Mouse (Mus musculus) forebrain, embryonic 16.5 days (tissue): ENCODE results near the gene Hdlbp. TPM values are rescaled to one million over a fixed set of nuclear protein-coding genes. Genes with fewer than 3 reads are reported as not detected.
"Not testable (repeated sequence)": the region's sequence is repeated elsewhere in the genome, so short reads cannot be mapped to it uniquely, and the experiment has no call there.

Source experiments
- ATAC-seq: fragments of 200-750 bp; cut with Nextera tagmentation; 2 replicates; pipeline ENCODE4 v1.8.0; 2017; ENCODE audit warnings: mild to moderate bottlenecking, moderate library complexity
- H3K27ac ChIP-seq: fragments of 300-500 bp; sonication (generic); 2 replicates; pipeline ENCODE4 v1.5.1; 2014; ENCODE audit warnings: low read length, control low read depth
- H3K27me3 ChIP-seq: fragments of 300-500 bp; sonication (generic); replicated peaks from 2 replicates; pipeline ENCODE4 v1.6.1; 2014; ENCODE audit warnings: low read length; ENCODE audit not compliant: control insufficient read depth, insufficient read depth
- H3K36me3 ChIP-seq: fragments of 300-500 bp; sonication (generic); 2 replicates; pipeline ENCODE4 v1.6.1; 2014; ENCODE audit not compliant: control insufficient read depth, insufficient read depth
- H3K4me1 ChIP-seq: fragments of 300-500 bp; sonication (generic); replicated peaks from 2 replicates; pipeline ENCODE4 v1.6.1; 2014; ENCODE audit warnings: low read length; ENCODE audit not compliant: control insufficient read depth, insufficient read depth
- H3K4me2 ChIP-seq: fragments of 300-500 bp; sonication (generic); 2 replicates; pipeline ENCODE4 v1.6.1; 2014; ENCODE audit warnings: mild to moderate bottlenecking, low read length, control low read depth
- H3K4me3 ChIP-seq: fragments of 300-500 bp; sonication (generic); replicated peaks from 2 replicates; pipeline ENCODE4 v1.5.1; 2014; ENCODE audit warnings: mild to moderate bottlenecking, low read length, control low read depth
- H3K9ac ChIP-seq: fragments of 300-500 bp; sonication (generic); replicated peaks from 2 replicates; pipeline ENCODE4 v1.6.1; 2014; ENCODE audit warnings: low read depth, low read length, control low read depth
- H3K9me3 ChIP-seq: fragments of 300-500 bp; sonication (generic); 2 replicates; pipeline ENCODE4 v1.6.1; 2016; ENCODE audit warnings: low read length; ENCODE audit not compliant: control insufficient read depth
- WGBS: fragments of 180-500 bp; shearing (Covaris S2); extraction: QIAGEN DNeasy Blood & Tissue Kit; methylation state at CpG from one replicate; pipeline ENCODE4 v1.1.7; 2014; 5-methylcytosine and 5-hydroxymethylcytosine counted together
- polyA plus RNA-seq: library from polyadenylated mRNA; unstranded; fragments of >200 nt; fragmentation: Nextera tagmentation; extraction: Ambion mirVana; gene quantifications from 2 replicates; pipeline ENCODE4 v1.2.1, GENCODE M21; 2015

The Hdlbp gene
- polyA plus RNA-seq, result 61.6 and 62.8 TPM in 2 replicates

GRCm38 (mm10) chr1:93478586-93479475, at the start of gene Hdlbp:
Gene Hdlbp, minus strand, starts transcription at chr1:93478815.
- no peaks in the 10 kb centered on the region for H3K27me3 ChIP-seq
- peaks cover 8% of the 10 kb centered on the region for H3K4me1 ChIP-seq
- peak within 1 kb of the TSS; percentile 92 for H3K27ac ChIP-seq
- no peaks in the 10 kb centered on the region for H3K9me3 ChIP-seq
- peak within 1 kb of the TSS; percentile 86 for H3K4me3 ChIP-seq
- WGBS, result under 1% methylated on average over 71 of the region's 74 CpGs
- peak; percentile 92 for ATAC-seq
- peak within 1 kb of the TSS; percentile 66 for H3K4me2 ChIP-seq
- no peaks in the 10 kb centered on the region for H3K36me3 ChIP-seq
- H3K9ac ChIP-seq, result peak within 1 kb of the TSS; percentile 88

DNA sequence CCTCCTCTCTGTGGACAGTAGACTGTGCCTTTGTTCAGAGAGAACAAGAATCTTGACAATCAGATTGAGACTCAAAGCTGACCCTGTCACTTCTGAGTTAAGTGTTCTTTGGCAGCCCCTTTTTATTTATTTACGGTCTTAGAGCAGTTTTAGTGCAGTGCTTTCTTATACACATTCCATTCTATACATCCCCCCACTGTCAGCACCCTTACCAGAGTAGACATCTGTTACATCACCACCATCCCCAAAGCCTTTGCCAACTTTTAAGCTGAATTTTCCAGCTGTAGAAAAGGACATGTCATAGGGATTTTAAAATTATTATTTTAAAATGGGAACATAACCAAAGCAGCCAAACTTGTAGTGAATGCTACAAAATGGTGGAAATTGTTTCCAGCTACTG, 43.7 kb upstream of the Hdlbp start:
- no peak for ATAC-seq
- Histone ChIP-seq H3K4me3 (no peak overlapping the region), H3K9me3 (no peaks in the 10 kb centered on the region), H3K9ac (no peak overlapping the region), H3K27me3 (no peaks in the 10 kb centered on the region), H3K4me2 (no peak overlapping the region), H3K27ac (no peak overlapping the region), H3K4me1 (no peaks in the 10 kb centered on the region), H3K36me3 (no peaks in the 10 kb centered on the region)
- 89% methylated on average over 1 of the region's 1 CpGs for WGBS

GRCm38 (mm10) chr1:93521491-93521890, 42.9 kb upstream of the Hdlbp start:
- Histone ChIP-seq H3K27me3 (no peaks in the 10 kb centered on the region), H3K4me2 (no peak overlapping the region), H3K9ac (no peak overlapping the region), H3K36me3 (no peaks in the 10 kb centered on the region), H3K4me1 (no peaks in the 10 kb centered on the region), H3K27ac (no peak overlapping the region), H3K4me3 (no peak overlapping the region), H3K9me3 (no peaks in the 10 kb centered on the region)
- no peak for ATAC-seq
- 95% methylated on average over 2 of the region's 2 CpGs for WGBS

- Histone ChIP-seq H3K4me3 (no peak overlapping the region), H3K36me3 (no peaks in the 10 kb centered on the region; the same call in none of the 2 replicates), H3K4me1 (peaks cover 16% of the 10 kb centered on the region), H3K4me2 (no peak overlapping the region; the same call in 1 of the 2 replicates), H3K27me3 (no peaks in the 10 kb centered on the region), H3K27ac (no peak overlapping the region), H3K9me3 (no peaks in the 10 kb centered on the region), H3K9ac (no peak overlapping the region; the same call in 1 of the 2 replicates)
- no peak for ATAC-seq
- 77% methylated on average over 14 of the region's 14 CpGs for WGBS
Measured at GRCm38 (mm10) chr1:93513221-93513620, 34.6 kb upstream of the Hdlbp start.

DNA sequence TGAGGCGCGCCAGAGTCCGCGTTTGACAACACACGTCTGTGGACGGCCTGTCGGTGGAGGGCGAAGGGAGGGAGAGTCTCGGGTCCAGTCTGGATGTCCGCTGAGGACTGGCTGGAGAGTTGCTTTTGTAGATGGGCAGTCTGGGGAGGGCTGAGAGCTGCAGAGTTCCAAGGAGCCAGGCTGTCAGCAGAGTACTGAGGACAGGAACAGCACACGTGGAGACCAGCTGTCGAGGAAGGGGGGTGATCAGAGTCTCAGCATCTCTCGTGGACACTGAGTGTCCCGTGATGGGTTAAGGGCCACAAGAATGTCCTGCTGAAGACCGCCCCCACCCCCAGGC, 33.7 kb upstream of the Hdlbp start:
- H3K9me3 ChIP-seq, result no peaks in the 10 kb centered on the region
- H3K36me3 ChIP-seq, result peaks cover 2% of the 10 kb centered on the region
- peaks cover 16% of the 10 kb centered on the region for H3K4me1 ChIP-seq
- H3K27me3 ChIP-seq, result no peaks in the 10 kb centered on the region
- H3K9ac ChIP-seq, result peak overlapping the region; percentile 70
- peak; percentile 56 for ATAC-seq
- 1% methylated on average over 15 of the region's 15 CpGs for WGBS
- peak overlapping the region; percentile 73 for H3K4me2 ChIP-seq
- H3K4me3 ChIP-seq, result peak overlapping the region; percentile 64
- H3K27ac ChIP-seq, result no peak overlapping the region; the same call in 1 of the 2 replicates

GRCm38 (mm10) chr1:93511585-93512350, 33.2 kb upstream of the Hdlbp start, which contains the start of gene Farp2:
Gene Farp2, plus strand, starts transcription at chr1:93512079.
- peaks cover 16% of the 10 kb centered on the region for H3K4me1 ChIP-seq
- H3K27ac ChIP-seq, result peak within 1 kb of the TSS; percentile 8; the same call in 1 of the 2 replicates
- 1% methylated on average over 69 of the region's 71 CpGs for WGBS
- H3K4me3 ChIP-seq, result peak within 1 kb of the TSS; percentile 64
- H3K9me3 ChIP-seq, result no peaks in the 10 kb centered on the region
- H3K36me3 ChIP-seq, result peaks cover 2% of the 10 kb centered on the region
- no peaks in the 10 kb centered on the region for H3K27me3 ChIP-seq
- H3K4me2 ChIP-seq, result peak within 1 kb of the TSS; percentile 73
- peak within 1 kb of the TSS; percentile 70 for H3K9ac ChIP-seq
- ATAC-seq, result peak; percentile 98

DNA sequence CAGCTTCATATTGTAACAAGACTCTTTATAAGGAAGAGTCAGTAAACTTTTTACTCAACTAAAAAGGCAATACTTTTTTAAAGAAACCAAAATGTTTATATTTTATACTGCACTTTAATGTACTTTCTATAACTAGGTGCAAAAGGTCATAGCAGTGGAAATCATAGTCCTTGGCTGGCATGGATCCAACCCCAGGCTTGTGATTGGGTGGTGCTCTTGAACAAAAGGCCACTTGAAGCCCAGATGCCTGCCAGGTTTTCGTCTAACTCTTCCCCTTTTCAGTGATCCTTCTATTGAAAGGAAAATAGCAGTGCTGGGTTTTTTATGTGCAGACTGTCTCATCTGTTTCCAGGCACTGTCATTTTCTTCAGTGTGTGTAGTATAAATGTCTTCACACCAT, 30.0 kb upstream of the Hdlbp start:
- not testable (repeated sequence) for H3K4me3 ChIP-seq, H3K9me3 ChIP-seq, H3K27me3 ChIP-seq, ATAC-seq, H3K4me2 ChIP-seq, H3K27ac ChIP-seq, H3K9ac ChIP-seq
- WGBS, result 42% methylated on average over 1 of the region's 1 CpGs
- Histone ChIP-seq H3K4me1 (peaks cover 16% of the 10 kb centered on the region), H3K36me3 (peaks cover 12% of the 10 kb centered on the region)

- 58% methylated on average over 10 of the region's 10 CpGs for WGBS
- Histone ChIP-seq H3K27ac (no peak overlapping the region), H3K4me3 (no peak overlapping the region), H3K36me3 (peaks cover 17% of the 10 kb centered on the region), H3K9me3 (no peaks in the 10 kb centered on the region), H3K4me1 (peaks cover 5% of the 10 kb centered on the region), H3K27me3 (no peaks in the 10 kb centered on the region), H3K9ac (no peak overlapping the region), H3K4me2 (no peak overlapping the region)
- no peak for ATAC-seq
Measured at GRCm38 (mm10) chr1:93506944-93507676, 28.5 kb upstream of the Hdlbp start.

DNA sequence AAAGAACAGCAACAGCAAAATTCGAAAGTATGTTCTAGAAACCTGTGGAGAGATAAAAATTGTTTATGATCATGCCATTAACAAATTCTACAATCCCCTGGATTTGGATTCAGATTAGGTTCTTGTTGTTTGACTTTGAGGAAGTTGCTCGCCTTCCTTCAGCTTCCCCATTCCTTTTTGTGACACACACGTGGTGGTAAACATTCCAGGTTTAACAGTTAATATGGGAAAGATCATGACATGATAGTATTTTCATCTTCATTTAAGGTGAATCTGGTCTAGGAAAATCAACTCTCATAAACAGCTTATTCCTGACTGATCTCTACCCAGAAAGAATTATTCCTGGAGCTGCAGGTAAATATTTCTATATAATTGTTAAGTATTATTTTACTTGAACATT, 16.7 kb upstream of the Hdlbp start:
- no peak for ATAC-seq
- Histone ChIP-seq H3K4me2 (no peak overlapping the region), H3K27me3 (no peaks in the 10 kb centered on the region), H3K9ac (no peak overlapping the region), H3K27ac (no peak overlapping the region), H3K36me3 (peaks cover 16% of the 10 kb centered on the region), H3K4me1 (no peaks in the 10 kb centered on the region), H3K9me3 (no peaks in the 10 kb centered on the region), H3K4me3 (no peak overlapping the region)
- 91% methylated on average over 3 of the region's 3 CpGs for WGBS
